Mouse (Mus musculus) thymus, postnatal 25 days (tissue): ENCODE measurements around the gene Rgl2.

Experiments used
- DNase-seq: peaks from one replicate; pipeline ENCODE4 v3.0.0; 2022

The Rgl2 gene

GRCm38 (mm10) chr17:33977861-33978557 lies 48.7 kb downstream of the Rgl2 start:
- no peak for DNase-seq

- DNase-seq, result peak; percentile 56
These were observed 49.3 kb downstream of the Rgl2 start for GRCm38 (mm10) chr17:33978631-33979031.

- DNase-seq, result no peak
These were observed 50.2 kb downstream of the Rgl2 start for GRCm38 (mm10) chr17:33979512-33980050.

- DNase-seq, result no peak
These were observed 51.1 kb downstream of the Rgl2 start for GRCm38 (mm10) chr17:33980181-33981035.

- DNase-seq, result peak; percentile 89
These were observed 52.0 kb downstream of the Rgl2 start for GRCm38 (mm10) chr17:33981192-33981909.

- DNase-seq, result peak; percentile 82
These were observed 52.8 kb downstream of the Rgl2 start for GRCm38 (mm10) chr17:33982136-33982535.
